Mouse (Mus musculus): ENCODE measurements around the gene Lsamp. TPM values are rescaled to one million over a fixed set of nuclear protein-coding genes. Genes with fewer than 3 reads are reported as not detected.

Gene Lsamp
- total and polyA plus RNA-seq, 2 experiments from 2014 or later, result 116 to 210 TPM

GRCm38 (mm10) chr16:40983026-40983425, 998.9 kb downstream of the Lsamp start:
- ATAC-seq (ENCODE audit: low FRiP score) (no peak), DNase-seq (ENCODE audit: low spot score) (no peak)
- H3K36me3 ChIP-seq (ENCODE audit: insufficient read depth, low read length), result no peaks in the 10 kb centered on the region
- WGBS, result 49% methylated on average over 3 of the region's 3 CpGs
- H3K27me3 ChIP-seq (ENCODE audit: insufficient read depth, low read length), result no peaks in the 10 kb centered on the region
- H3K9me3 ChIP-seq (ENCODE audit: low read length), result no peaks in the 10 kb centered on the region
- no peak for TF ChIP-seq CTCF (IDR thresholded peaks at IDR 0.05)
- H3K27ac ChIP-seq (ENCODE audit: low read depth, low read length), result no peak overlapping the region
- no peaks in the 10 kb centered on the region for H3K4me1 ChIP-seq (ENCODE audit: insufficient read depth, low read length)
- no peak overlapping the region for H3K4me3 ChIP-seq (ENCODE audit: low read depth, low read length)
- H3K4me2 ChIP-seq (ENCODE audit: low read depth, low read length, poor library complexity, severe bottlenecking), result no peak overlapping the region
- no peak overlapping the region for H3K9ac ChIP-seq (replicated peaks; ENCODE audit: low read length, poor library complexity, severe bottlenecking)

DNA sequence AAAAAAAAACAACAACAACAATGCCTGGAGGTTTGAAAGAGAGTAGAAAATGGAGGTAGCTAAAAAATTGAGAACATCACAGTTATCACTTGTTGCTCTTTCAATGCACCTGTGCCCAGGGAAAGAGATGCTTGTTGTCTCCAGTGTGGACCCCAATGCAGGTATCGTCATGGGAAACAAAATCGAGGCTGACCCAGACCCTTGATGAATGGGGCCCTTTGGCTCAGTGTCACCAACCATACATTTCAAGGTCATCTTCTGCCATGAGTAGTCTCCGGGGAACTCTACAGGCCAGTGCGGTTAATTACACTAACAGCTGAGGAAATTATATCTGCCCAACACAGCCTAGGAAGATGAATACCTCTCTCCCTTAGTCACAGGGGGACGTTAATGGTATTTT, 1023.4 kb downstream of the Lsamp start:
- DNase-seq (ENCODE audit: low spot score) (peak; percentile 4), ATAC-seq (ENCODE audit: low FRiP score) (no peak)
- no peaks in the 10 kb centered on the region for H3K4me1 ChIP-seq (ENCODE audit: insufficient read depth, low read length)
- H3K9ac ChIP-seq (replicated peaks; ENCODE audit: low read length, poor library complexity, severe bottlenecking), result no peak overlapping the region
- no peak for TF ChIP-seq CTCF (IDR thresholded peaks at IDR 0.05)
- no peaks in the 10 kb centered on the region for H3K9me3 ChIP-seq (ENCODE audit: low read length)
- no peak overlapping the region for H3K4me3 ChIP-seq (ENCODE audit: low read depth, low read length)
- 90% methylated on average over 5 of the region's 5 CpGs for WGBS
- H3K27me3 ChIP-seq (ENCODE audit: insufficient read depth, low read length), result no peaks in the 10 kb centered on the region
- H3K27ac ChIP-seq (ENCODE audit: low read depth, low read length), result no peak overlapping the region
- no peak overlapping the region for H3K4me2 ChIP-seq (ENCODE audit: low read depth, low read length, poor library complexity, severe bottlenecking)
- no peaks in the 10 kb centered on the region for H3K36me3 ChIP-seq (ENCODE audit: insufficient read depth, low read length)

DNA sequence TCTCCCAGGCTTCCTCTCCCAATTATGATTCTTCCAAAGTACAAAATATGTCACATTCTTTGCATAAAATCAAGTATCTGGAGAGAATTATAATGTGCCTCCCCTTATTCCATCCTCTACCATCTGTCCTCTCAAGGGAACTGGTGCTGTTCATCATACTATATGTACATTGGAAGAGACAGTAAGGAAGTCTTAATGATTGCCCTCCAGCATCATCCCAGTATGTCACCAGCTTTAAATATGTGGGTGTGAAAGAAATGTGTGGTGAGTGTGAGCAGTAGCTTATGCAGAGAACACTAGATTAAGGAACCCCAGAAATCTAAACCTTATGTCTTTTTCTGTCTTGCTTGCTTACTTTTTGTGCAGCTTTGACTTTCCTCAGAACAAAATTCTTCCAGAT, 1050.6 kb downstream of the Lsamp start:
- no peak for DNase-seq (ENCODE audit: low spot score)
- Histone ChIP-seq H3K36me3 (ENCODE audit: insufficient read depth, low read length) (no peaks in the 10 kb centered on the region), H3K4me3 (ENCODE audit: low read depth, low read length) (no peak overlapping the region), H3K9ac (replicated peaks; ENCODE audit: low read length, poor library complexity, severe bottlenecking) (no peak overlapping the region), H3K27me3 (ENCODE audit: insufficient read depth, low read length) (no peaks in the 10 kb centered on the region), H3K4me2 (ENCODE audit: low read depth, low read length, poor library complexity, severe bottlenecking) (no peak overlapping the region), H3K4me1 (ENCODE audit: insufficient read depth, low read length) (no peaks in the 10 kb centered on the region), H3K9me3 (ENCODE audit: low read length) (no peaks in the 10 kb centered on the region), H3K27ac (ENCODE audit: low read depth, low read length) (no peak overlapping the region)
- TF ChIP-seq CTCF (IDR thresholded peaks at IDR 0.05), result no peak
- no peak for ATAC-seq (ENCODE audit: low FRiP score)

DNA sequence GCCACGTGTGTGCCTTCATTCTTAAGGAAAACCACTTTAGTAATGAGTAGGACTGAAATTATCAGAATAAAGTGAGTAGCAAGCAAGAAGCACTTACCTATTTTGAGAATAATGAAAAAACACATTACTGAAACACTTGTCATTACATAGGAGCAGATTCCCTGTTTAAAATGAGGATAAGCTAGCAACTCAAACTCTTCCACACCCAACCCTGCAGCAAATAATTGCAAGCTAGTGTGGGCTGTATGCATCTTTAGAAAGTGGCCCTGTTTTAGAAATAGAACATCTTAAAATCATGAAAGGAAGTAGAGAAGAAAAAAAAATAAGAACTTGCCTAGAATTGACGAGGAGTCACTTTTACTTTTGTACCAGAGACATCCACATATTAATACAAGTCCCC, 1057.5 kb downstream of the Lsamp start:
- H3K9me3 ChIP-seq (ENCODE audit: low read length), result no peaks in the 10 kb centered on the region
- H3K4me2 ChIP-seq (ENCODE audit: low read depth, low read length, poor library complexity, severe bottlenecking), result no peak overlapping the region
- H3K9ac ChIP-seq (replicated peaks; ENCODE audit: low read length, poor library complexity, severe bottlenecking), result no peak overlapping the region
- ATAC-seq (ENCODE audit: low FRiP score), result no peak
- no peaks in the 10 kb centered on the region for H3K4me1 ChIP-seq (ENCODE audit: insufficient read depth, low read length)
- 59% methylated on average over 2 of the region's 2 CpGs for WGBS
- no peak overlapping the region for H3K27ac ChIP-seq (ENCODE audit: low read depth, low read length)
- TF ChIP-seq CTCF (IDR thresholded peaks at IDR 0.05), result no peak
- DNase-seq (ENCODE audit: low spot score), result no peak
- no peaks in the 10 kb centered on the region for H3K36me3 ChIP-seq (ENCODE audit: insufficient read depth, low read length)
- no peak overlapping the region for H3K4me3 ChIP-seq (ENCODE audit: low read depth, low read length)
- H3K27me3 ChIP-seq (ENCODE audit: insufficient read depth, low read length), result no peaks in the 10 kb centered on the region

DNA sequence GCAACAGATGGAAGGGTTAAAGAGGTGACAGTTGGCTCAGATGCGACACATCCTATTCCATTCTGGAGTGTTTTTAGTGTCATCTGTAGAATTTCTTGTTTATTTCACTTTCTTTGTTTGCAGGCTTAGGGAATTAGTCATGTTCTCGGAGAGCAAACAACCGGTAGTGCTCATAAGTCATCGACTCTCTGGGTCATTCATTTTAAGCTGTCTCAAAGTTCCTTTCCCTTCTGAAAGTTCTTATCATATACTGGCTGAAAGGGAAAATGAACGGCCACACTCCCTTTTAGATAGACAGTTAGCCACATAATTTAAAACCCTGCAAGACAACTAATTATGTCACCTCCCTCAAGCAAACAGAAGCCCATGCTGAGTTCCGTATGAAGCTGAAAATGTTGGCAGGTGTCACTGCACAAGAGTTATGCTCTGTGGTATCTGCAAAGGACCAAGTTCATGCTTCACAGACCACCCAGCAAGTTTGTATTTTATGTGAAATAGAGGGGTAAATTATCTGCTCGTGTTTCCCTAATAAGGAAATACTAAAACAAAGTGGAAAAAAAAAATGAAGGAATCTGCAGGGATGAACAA, 1079.2 kb downstream of the Lsamp start:
- DNase-seq (ENCODE audit: low spot score) (no peak), ATAC-seq (ENCODE audit: low FRiP score) (no peak)
- 67% methylated on average over 7 of the region's 7 CpGs for WGBS

DNA sequence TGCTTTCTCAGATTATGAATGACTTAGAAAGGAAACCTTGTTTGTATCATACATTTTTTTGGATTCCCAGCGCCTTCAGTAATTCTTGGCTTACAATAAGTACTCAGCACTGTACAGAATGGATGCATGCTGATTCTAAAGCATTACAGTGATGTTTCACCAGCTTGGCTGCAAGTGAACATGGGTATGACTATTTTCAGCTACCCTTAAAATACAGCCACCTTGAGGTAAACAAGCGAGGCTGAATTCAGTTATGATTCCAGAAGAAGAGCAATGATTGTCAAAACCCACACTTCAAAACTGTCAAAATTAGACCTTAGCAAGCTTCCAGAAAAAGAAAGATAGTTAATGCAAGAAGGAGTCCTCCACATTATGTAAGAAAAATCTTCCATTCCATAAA, 1089.3 kb downstream of the Lsamp start:
- H3K9ac ChIP-seq (replicated peaks; ENCODE audit: low read length, poor library complexity, severe bottlenecking), result no peak overlapping the region
- WGBS, result 94% methylated on average over 2 of the region's 2 CpGs
- no peaks in the 10 kb centered on the region for H3K36me3 ChIP-seq (ENCODE audit: insufficient read depth, low read length)
- no peaks in the 10 kb centered on the region for H3K27me3 ChIP-seq (ENCODE audit: insufficient read depth, low read length)
- no peaks in the 10 kb centered on the region for H3K9me3 ChIP-seq (ENCODE audit: low read length)
- DNase-seq (ENCODE audit: low spot score) (no peak), ATAC-seq (ENCODE audit: low FRiP score) (no peak)
- H3K4me2 ChIP-seq (ENCODE audit: low read depth, low read length, poor library complexity, severe bottlenecking), result no peak overlapping the region
- no peak for TF ChIP-seq CTCF (IDR thresholded peaks at IDR 0.05)
- H3K27ac ChIP-seq (ENCODE audit: low read depth, low read length), result no peak overlapping the region
- no peak overlapping the region for H3K4me3 ChIP-seq (ENCODE audit: low read depth, low read length)
- H3K4me1 ChIP-seq (ENCODE audit: insufficient read depth, low read length), result no peaks in the 10 kb centered on the region

More for the DNA sequence above, 1079.2 kb downstream of the Lsamp start:
- Histone ChIP-seq H3K27ac (ENCODE audit: low read depth, low read length) (no peak overlapping the region), H3K27me3 (ENCODE audit: insufficient read depth, low read length) (no peaks in the 10 kb centered on the region), H3K4me1 (ENCODE audit: insufficient read depth, low read length) (no peaks in the 10 kb centered on the region), H3K4me3 (ENCODE audit: low read depth, low read length) (no peak overlapping the region), H3K9ac (replicated peaks; ENCODE audit: low read length, poor library complexity, severe bottlenecking) (no peak overlapping the region), H3K36me3 (ENCODE audit: insufficient read depth, low read length) (no peaks in the 10 kb centered on the region), H3K9me3 (ENCODE audit: low read length) (no peaks in the 10 kb centered on the region), H3K4me2 (ENCODE audit: low read depth, low read length, poor library complexity, severe bottlenecking) (no peak overlapping the region)
- TF ChIP-seq CTCF (IDR thresholded peaks at IDR 0.05), result no peak

All from midbrain, postnatal 0 days (tissue).